Mouse (Mus musculus) heart, embryonic 16.5 days (tissue): ENCODE data around the gene Myh7b. TPM values are rescaled to one million over a fixed set of nuclear protein-coding genes. Genes with fewer than 3 reads are reported as not detected.

Experiments
- ATAC-seq: fragments of 200-750 bp; cut with Nextera tagmentation; replicated peaks from 2 replicates; pipeline ENCODE4 v1.8.0; 2017; ENCODE audit warnings: moderate number of reproducible peaks; ENCODE audit not compliant: insufficient read depth, low FRiP score; ENCODE audit errors: extremely low read depth
- H3K27ac ChIP-seq: fragments of 300-500 bp; sonication (generic); 2 replicates; pipeline ENCODE4 v1.5.1; 2014; ENCODE audit warnings: mild to moderate bottlenecking, low read length, control low read depth, moderate library complexity
- H3K27me3 ChIP-seq: fragments of 300-500 bp; sonication (generic); 2 replicates; pipeline ENCODE4 v1.6.1; 2014; ENCODE audit warnings: low read length, mixed read lengths; ENCODE audit not compliant: control insufficient read depth, insufficient read depth
- H3K36me3 ChIP-seq: fragments of 300-500 bp; sonication (generic); 2 replicates; pipeline ENCODE4 v1.6.1; 2014; ENCODE audit not compliant: control insufficient read depth, insufficient read depth
- H3K4me1 ChIP-seq: fragments of 300-500 bp; sonication (generic); 2 replicates; pipeline ENCODE4 v1.6.1; 2014; ENCODE audit warnings: low read length, mixed read lengths; ENCODE audit not compliant: control insufficient read depth, insufficient read depth
- H3K4me2 ChIP-seq: fragments of 300-500 bp; sonication (generic); 2 replicates; pipeline ENCODE4 v1.6.1; 2014; ENCODE audit warnings: low read depth, mild to moderate bottlenecking, control low read depth, low read length
- H3K4me3 ChIP-seq: fragments of 300-500 bp; sonication (generic); 2 replicates; pipeline ENCODE4 v1.5.1; 2014; ENCODE audit warnings: mild to moderate bottlenecking, control low read depth, low read length
- H3K9ac ChIP-seq: fragments of 300-500 bp; sonication (generic); 2 replicates; pipeline ENCODE4 v1.6.1; 2014; ENCODE audit warnings: low read length, control low read depth
- H3K9me3 ChIP-seq: fragments of 300-500 bp; sonication (generic); replicated peaks from 2 replicates; pipeline ENCODE4 v1.6.1; 2016; ENCODE audit warnings: low read length; ENCODE audit not compliant: control insufficient read depth
- WGBS: fragments of 180-500 bp; shearing (Covaris S2); extraction: QIAGEN DNeasy Blood & Tissue Kit; methylation state at CpG from one replicate; pipeline ENCODE4 v1.1.7; 2014; 5-methylcytosine and 5-hydroxymethylcytosine counted together
- microRNA counts: library from miRNA; unstranded; fragments of <30 nt; microRNA quantifications from one replicate; lab custom pipeline; 2016
- microRNA-seq: library from miRNA; unstranded; fragments of <30 nt; microRNA quantifications from one replicate; pipeline ENCODE4, GENCODE M21; 2017
- polyA plus RNA-seq: library from polyadenylated mRNA; unstranded; fragments of >200 nt; fragmentation: Nextera tagmentation; extraction: Ambion mirVana; gene quantifications from 2 replicates; pipeline ENCODE4 v1.2.1, GENCODE M21; 2015

The Myh7b gene
- polyA plus RNA-seq, 1 experiment from 2014 or later = 22.4 TPM

- Histone ChIP-seq H3K4me1 (no peaks in the 10 kb centered on the region), H3K9me3 (no peaks in the 10 kb centered on the region), H3K9ac (no peak overlapping the region), H3K27ac (no peak overlapping the region), H3K4me3 (no peak overlapping the region), H3K36me3 (no peaks in the 10 kb centered on the region), H3K27me3 (no peaks in the 10 kb centered on the region), H3K4me2 (no peak overlapping the region)
- 79% methylated on average over 4 of the region's 4 CpGs for WGBS
- no peak for ATAC-seq
Observed at GRCm38 (mm10) chr2:155679586-155680110, 68.6 kb downstream of the Myh7b start.

DNA sequence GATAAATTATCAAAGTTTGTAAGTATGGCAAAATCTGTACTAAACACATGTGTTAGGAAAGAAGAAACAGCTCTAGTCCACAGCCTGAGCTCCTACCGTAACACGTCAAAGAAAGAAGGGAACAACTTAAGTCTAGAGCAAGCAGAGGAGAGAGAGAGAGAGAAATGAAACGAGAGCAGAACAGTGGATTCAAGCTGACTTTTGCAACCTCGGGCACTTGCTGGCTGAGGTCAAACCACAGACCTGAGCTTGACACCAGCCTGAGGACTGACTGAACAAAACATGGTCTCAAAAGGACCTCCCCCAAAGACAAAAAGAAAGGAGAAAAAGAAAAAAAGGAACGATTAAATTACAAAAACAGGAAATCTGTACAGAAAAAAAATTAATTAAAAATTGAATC lies 69.6 kb downstream of the Myh7b start:
- Histone ChIP-seq H3K4me2 (no peak overlapping the region), H3K9ac (no peak overlapping the region), H3K36me3 (no peaks in the 10 kb centered on the region), H3K4me3 (no peak overlapping the region), H3K27me3 (no peaks in the 10 kb centered on the region), H3K9me3 (no peaks in the 10 kb centered on the region), H3K27ac (no peak overlapping the region), H3K4me1 (no peaks in the 10 kb centered on the region)
- no peak for ATAC-seq
- WGBS = 74% methylated on average over 5 of the region's 5 CpGs

DNA sequence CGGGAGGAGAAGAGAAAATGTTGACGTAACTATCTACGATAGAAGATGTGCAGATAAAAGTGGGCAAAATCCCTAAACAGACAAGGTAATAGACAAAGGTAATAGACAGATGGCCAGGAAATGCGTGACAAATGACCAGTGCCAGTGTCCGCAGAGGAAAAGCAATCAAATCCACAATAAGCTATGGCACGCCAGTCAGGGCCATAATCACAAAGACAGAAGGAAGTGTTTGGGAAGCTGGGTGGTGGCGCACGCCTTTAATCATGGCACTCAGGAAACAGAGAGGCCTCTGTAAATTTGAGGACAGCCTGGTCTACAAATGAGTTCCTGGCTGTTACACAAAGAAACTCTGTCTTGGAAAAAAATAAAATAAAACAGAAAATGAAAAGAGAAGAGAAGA lies 70.2 kb downstream of the Myh7b start:
- no peak overlapping the region for H3K4me2 ChIP-seq
- H3K4me3 ChIP-seq = no peak overlapping the region

GRCm38 (mm10) chr2:155681874-155682273 lies 70.9 kb downstream of the Myh7b start:
- Histone ChIP-seq H3K4me2 (no peak overlapping the region), H3K4me3 (no peak overlapping the region), H3K27me3 (no peaks in the 10 kb centered on the region), H3K4me1 (peaks cover 2% of the 10 kb centered on the region; the same call in 1 of the 2 replicates), H3K9ac (no peak overlapping the region), H3K36me3 (no peaks in the 10 kb centered on the region), H3K9me3 (no peaks in the 10 kb centered on the region), H3K27ac (no peak overlapping the region)
- ATAC-seq = no peak
- 80% methylated on average over 2 of the region's 2 CpGs for WGBS

More for the DNA sequence above, 70.2 kb downstream of the Myh7b start:
- H3K27me3 ChIP-seq = no peaks in the 10 kb centered on the region
- no peak overlapping the region for H3K9ac ChIP-seq
- H3K27ac ChIP-seq = no peak overlapping the region
- H3K9me3 ChIP-seq = no peaks in the 10 kb centered on the region
- WGBS = 66% methylated on average over 8 of the region's 8 CpGs
- H3K36me3 ChIP-seq = no peaks in the 10 kb centered on the region
- no peak for ATAC-seq
- H3K4me1 ChIP-seq = peaks cover under 1% of the 10 kb centered on the region; the same call in 1 of the 2 replicates

DNA sequence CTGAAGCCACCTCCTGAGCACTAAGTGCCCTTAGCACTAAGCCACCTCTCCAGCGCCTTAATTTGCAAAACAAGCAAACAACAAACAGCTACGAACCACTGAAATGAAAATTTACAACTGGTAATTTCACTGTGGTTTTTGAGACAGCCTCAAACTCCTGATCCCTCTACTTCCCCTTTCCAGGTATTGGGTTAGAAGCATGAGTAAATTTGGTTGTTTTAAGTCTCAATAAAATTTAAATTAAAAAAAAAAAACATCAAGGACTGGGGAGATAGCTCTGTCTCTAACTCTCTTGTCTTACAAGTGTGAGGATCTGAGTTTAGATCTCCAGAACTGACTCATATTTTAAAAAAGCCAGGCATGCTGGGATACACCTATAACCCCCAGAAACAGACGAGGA lies 72.1 kb downstream of the Myh7b start:
- Histone ChIP-seq H3K9me3 (no peaks in the 10 kb centered on the region), H3K27me3 (no peaks in the 10 kb centered on the region), H3K4me2 (no peak overlapping the region), H3K36me3 (0 out of 2 replicates have a peak, but pooled peaks cover 2% of the 10 kb centered on the region), H3K9ac (no peak overlapping the region), H3K27ac (no peak overlapping the region), H3K4me1 (peaks cover 5% of the 10 kb centered on the region; the same call in 1 of the 2 replicates), H3K4me3 (no peak overlapping the region)
- WGBS = 72% methylated on average over 3 of the region's 3 CpGs
- no peak for ATAC-seq

- Histone ChIP-seq H3K27ac (no peak overlapping the region), H3K9ac (no peak overlapping the region), H3K4me2 (no peak overlapping the region), H3K36me3 (0 out of 2 replicates have a peak, but pooled peaks cover 2% of the 10 kb centered on the region), H3K4me1 (peaks cover 5% of the 10 kb centered on the region; the same call in 1 of the 2 replicates), H3K4me3 (no peak overlapping the region), H3K27me3 (no peaks in the 10 kb centered on the region), H3K9me3 (no peaks in the 10 kb centered on the region)
- ATAC-seq = no peak
- WGBS = 87% methylated on average over 5 of the region's 5 CpGs
Observed at GRCm38 (mm10) chr2:155683821-155684220, 72.8 kb downstream of the Myh7b start.

MicroRNAs encoded within 50 kb of the gene (microRNA counts, 519-probe panel; counts per million panel counts)
- 3,999 counts per million, percentile 93 among the panel's probes with 10 or more counts for microRNA mmu-miR-499 (lab: Ali Mortazavi, UCI)

Small RNA genes within 50 kb of the gene (microRNA-seq; reads per million reads assigned to microRNA genes)
- gene Mir499 = 3,285 reads per million, percentile 89 among the genes with 10 or more reads in this experiment

Other genes starting within 250 kb of the Myh7b start
- 126 and 132 TPM in 2 replicates for gene Trp53inp2, start 230.2 kb upstream of the Myh7b start, polyA plus RNA-seq
- gene Ncoa6, start 137.3 kb upstream of the Myh7b start, polyA plus RNA-seq = 11.4 and 13.1 TPM in 2 replicates
- 24.7 and 26.1 TPM in 2 replicates for gene Acss2, start 93.3 kb upstream of the Myh7b start, polyA plus RNA-seq
- gene Ggt7, start 93.0 kb upstream of the Myh7b start, polyA plus RNA-seq = 1.2 and 2.1 TPM in 2 replicates
- 25.3 and 26.9 TPM in 2 replicates for gene Gss, start 18.4 kb upstream of the Myh7b start, polyA plus RNA-seq
- gene Trpc4ap, start 81.2 kb downstream of the Myh7b start, polyA plus RNA-seq = 97.4 and 98.6 TPM in 2 replicates
- gene Edem2, start 118.3 kb downstream of the Myh7b start, polyA plus RNA-seq = 27.3 and 28.8 TPM in 2 replicates
- gene Gm17581, start 124.7 kb downstream of the Myh7b start, polyA plus RNA-seq = not detected in 2 replicates
- 7.3 and 7.5 TPM in 2 replicates for gene Procr, start 139.9 kb downstream of the Myh7b start, polyA plus RNA-seq
- gene Mmp24, start 164.1 kb downstream of the Myh7b start, polyA plus RNA-seq = 0.04 TPM in 1 of 2 replicates, not detected in the other
- 17.4 and 17.7 TPM in 2 replicates for gene BC029722, start 208.2 kb downstream of the Myh7b start, polyA plus RNA-seq
- gene Eif6, start 215.7 kb downstream of the Myh7b start, polyA plus RNA-seq = 125 and 140 TPM in 2 replicates
- gene Fam83c, start 223.6 kb downstream of the Myh7b start, polyA plus RNA-seq = 0.05 and 0.07 TPM in 2 replicates